8 mouse cellular contexts compared by ENCODE assay signal in genomic region chr13:37880581-37881130, GRCm38 (mm10).
DNase-seq lines count a peak whose midpoint lies in the region; ATAC-seq and TF ChIP-seq lines count a peak whose summit lies in the region.

No protein-coding gene starts in this region.

- H3K27ac ChIP-seq in lung, postnatal 0 days (ENCODE audit: low read length) = peak overlapping the region; percentile 57
- H3K27ac ChIP-seq in heart, embryonic 12.5 days (ENCODE audit: poor library complexity, severe bottlenecking) = peak overlapping the region; percentile 67
- H3K27ac ChIP-seq in liver, embryonic 13.5 days = peak overlapping the region; percentile 86

- no peak for ATAC-seq in lung, postnatal 0 days
- 0 out of 2 replicates have a peak, but pooled peaks have one; percentile 5 for ATAC-seq in heart, embryonic 12.5 days (ENCODE audit: insufficient number of reproducible peaks, low FRiP score)
- ATAC-seq in liver, embryonic 13.5 days (ENCODE audit: low read depth) = no peak; the same call in 1 of the 2 replicates

- TF ChIP-seq EP300 in lung, postnatal 0 days (IDR thresholded peaks at IDR 0.05) = no peak

- H3K9ac ChIP-seq in lung, postnatal 0 days (replicated peaks; ENCODE audit: low read depth) = no peak overlapping the region
- H3K9ac ChIP-seq in heart, embryonic 12.5 days = peak overlapping the region; percentile 40; the same call in 1 of the 2 replicates
- H3K9ac ChIP-seq in liver, embryonic 13.5 days = peak overlapping the region; percentile 65

- no peak for DNase-seq in lung, postnatal 0 days (ENCODE audit: low spot score)
- no peak for DNase-seq in lung, postnatal 14 days
- no peak for DNase-seq in liver, embryonic 13.5 days
- DNase-seq in thymus, postnatal 10 days (ENCODE audit: low spot score in 2 of 2) = peak; percentile 73 to 78
- no peak for DNase-seq in left cerebral cortex, postnatal 14 days (ENCODE audit: low spot score in 2 of 2)
- no peak for DNase-seq in adrenal gland, adult 18-20 months (ENCODE audit: low spot score in 2 of 2)
- no peak for DNase-seq in gastrocnemius, postnatal 4 days (ENCODE audit: low spot score in 2 of 2)

- H3K4me1 ChIP-seq in lung, postnatal 0 days (ENCODE audit: insufficient read depth, low read depth, low read length) = peaks cover 45% of the 10 kb centered on the region; the same call in 1 of the 2 replicates
- H3K4me1 ChIP-seq in heart, embryonic 12.5 days (replicated peaks) = peaks cover 84% of the 10 kb centered on the region
- H3K4me1 ChIP-seq in liver, embryonic 13.5 days (replicated peaks) = peaks cover 100% of the 10 kb centered on the region

- peak overlapping the region; percentile 35 for H3K4me2 ChIP-seq in lung, postnatal 0 days (replicated peaks; ENCODE audit: low read depth, low read length)
- peak overlapping the region; percentile 17 for H3K4me2 ChIP-seq in heart, embryonic 12.5 days
- peak overlapping the region; percentile 65 for H3K4me2 ChIP-seq in liver, embryonic 13.5 days

- 16% methylated on average over 9 of the region's 9 CpGs for WGBS in lung, postnatal 0 days
- 27% methylated on average over 9 of the region's 9 CpGs for WGBS in heart, embryonic 12.5 days
- WGBS in liver, embryonic 13.5 days (ENCODE audit: insufficient replicate concordance) = 4% methylated on average over 9 of the region's 9 CpGs

- H3K36me3 ChIP-seq in lung, postnatal 0 days (ENCODE audit: insufficient read depth, low read length) = no peaks in the 10 kb centered on the region
- H3K36me3 ChIP-seq in heart, embryonic 12.5 days = no peaks in the 10 kb centered on the region
- H3K36me3 ChIP-seq in liver, embryonic 13.5 days = 0 out of 2 replicates have a peak, but pooled peaks cover 3% of the 10 kb centered on the region

- intact Hi-C loops in left cerebral cortex, postnatal 14 days (cut with DNase I) = no loop called here

- TF ChIP-seq CTCF in lung, postnatal 0 days (IDR thresholded peaks at IDR 0.05) = no peak

- no peaks in the 10 kb centered on the region for H3K9me3 ChIP-seq in lung, postnatal 0 days (ENCODE audit: low read length)
- no peaks in the 10 kb centered on the region for H3K9me3 ChIP-seq in heart, embryonic 12.5 days (replicated peaks)
- no peaks in the 10 kb centered on the region for H3K9me3 ChIP-seq in liver, embryonic 13.5 days (replicated peaks)

- H3K27me3 ChIP-seq in lung, postnatal 0 days (replicated peaks; ENCODE audit: insufficient read depth, low read length) = no peaks in the 10 kb centered on the region
- H3K27me3 ChIP-seq in heart, embryonic 12.5 days (replicated peaks) = no peaks in the 10 kb centered on the region
- H3K27me3 ChIP-seq in liver, embryonic 13.5 days = no peaks in the 10 kb centered on the region

- no peak overlapping the region for H3K4me3 ChIP-seq in lung, postnatal 0 days (ENCODE audit: low read depth, low read length)
- no peak overlapping the region for H3K4me3 ChIP-seq in heart, embryonic 12.5 days
- peak overlapping the region; percentile 26 for H3K4me3 ChIP-seq in liver, embryonic 13.5 days (replicated peaks)

Comparison
In these comparisons a context has a peak if more than half of its experiments do, and no peak if none do; other contexts are left out.
1. DNase-seq: peak in thymus, postnatal 10 days (2 of 2); none in lung, postnatal 0 days (single experiment), lung, postnatal 14 days (single experiment), liver, embryonic 13.5 days (single experiment), left cerebral cortex, postnatal 14 days (0 of 2), adrenal gland, adult 18-20 months (0 of 2) and gastrocnemius, postnatal 4 days (0 of 2).
2. Peak in every context shown above with its lines, with median percentiles within 50 percentile points of each other: H3K27ac ChIP-seq and H3K4me2 ChIP-seq.